Mouse (Mus musculus) kidney, postnatal 0 days (tissue): Measurements from ENCODE around the gene Cirbp. TPM values are rescaled to one million over a fixed set of nuclear protein-coding genes. Genes with fewer than 3 reads are reported as not detected.
"Not testable (repeated sequence)": the region's sequence is repeated elsewhere in the genome, so short reads cannot be mapped to it uniquely, and the experiment has no call there.

Experiments used
- ATAC-seq: fragments of 200-750 bp; cut with Nextera tagmentation; replicated peaks from 2 replicates; pipeline ENCODE4 v1.8.0; 2017; ENCODE audit warnings: low read depth, moderate number of reproducible peaks, moderate TSS enrichment, moderate library complexity; ENCODE audit not compliant: low FRiP score
- DNase-seq: peaks from one replicate; pipeline ENCODE4 v3.0.0-alpha.2; 2016; ENCODE audit warnings: low spot score
- H3K27ac ChIP-seq: fragments of 300-500 bp; sonication (generic); 2 replicates; pipeline ENCODE4 v1.5.1; 2014; ENCODE audit warnings: mild to moderate bottlenecking
- H3K27me3 ChIP-seq: fragments of 300-500 bp; sonication (generic); 2 replicates; pipeline ENCODE4 v1.6.1; 2014; ENCODE audit warnings: low read length, mixed read lengths; ENCODE audit not compliant: insufficient read depth
- H3K36me3 ChIP-seq: fragments of 300-500 bp; sonication (generic); 2 replicates; pipeline ENCODE4 v1.6.1; 2014; ENCODE audit warnings: low read length, mixed read lengths; ENCODE audit not compliant: insufficient read depth
- H3K4me1 ChIP-seq: fragments of 300-500 bp; sonication (generic); replicated peaks from 2 replicates; pipeline ENCODE4 v1.6.1; 2014; ENCODE audit warnings: antibody characterized with exemption, low read length, mixed read lengths; ENCODE audit not compliant: insufficient read depth
- H3K4me2 ChIP-seq: fragments of 300-500 bp; sonication (generic); 2 replicates; pipeline ENCODE4 v1.6.1; 2014; ENCODE audit warnings: mild to moderate bottlenecking, low read length, moderate library complexity, mixed read lengths
- H3K4me3 ChIP-seq: fragments of 300-500 bp; sonication (generic); replicated peaks from 2 replicates; pipeline ENCODE4 v1.5.1; 2014; ENCODE audit warnings: low read depth, low read length
- H3K9ac ChIP-seq: fragments of 300-500 bp; sonication (generic); 2 replicates; pipeline ENCODE4 v1.6.1; 2014; ENCODE audit warnings: low read depth, low read length
- H3K9me3 ChIP-seq: fragments of 300-500 bp; sonication (generic); replicated peaks from 2 replicates; pipeline ENCODE4 v1.6.1; 2016; ENCODE audit warnings: low read length, inconsistent platforms, mixed read lengths
- CTCF ChIP-seq: IDR thresholded peaks from 2 replicates; pipeline ENCODE4 v1.5.1; 2016; ENCODE audit warnings: antibody characterized with exemption, low read depth, mild to moderate bottlenecking, moderate library complexity
- WGBS: fragments of 180-500 bp; shearing (Covaris S2); extraction: QIAGEN DNeasy Blood & Tissue Kit; methylation state at CpG from one replicate; pipeline ENCODE4 v1.1.7; 2014; 5-methylcytosine and 5-hydroxymethylcytosine counted together
- polyA plus RNA-seq: library from polyadenylated mRNA; unstranded; fragments of >200 nt; fragmentation: Nextera tagmentation; extraction: Ambion mirVana; gene quantifications from 2 replicates; pipeline ENCODE4 v1.2.1, GENCODE M21; 2015

The Cirbp gene
- polyA plus RNA-seq, 1 experiment from 2014 or later: 317 TPM

DNA sequence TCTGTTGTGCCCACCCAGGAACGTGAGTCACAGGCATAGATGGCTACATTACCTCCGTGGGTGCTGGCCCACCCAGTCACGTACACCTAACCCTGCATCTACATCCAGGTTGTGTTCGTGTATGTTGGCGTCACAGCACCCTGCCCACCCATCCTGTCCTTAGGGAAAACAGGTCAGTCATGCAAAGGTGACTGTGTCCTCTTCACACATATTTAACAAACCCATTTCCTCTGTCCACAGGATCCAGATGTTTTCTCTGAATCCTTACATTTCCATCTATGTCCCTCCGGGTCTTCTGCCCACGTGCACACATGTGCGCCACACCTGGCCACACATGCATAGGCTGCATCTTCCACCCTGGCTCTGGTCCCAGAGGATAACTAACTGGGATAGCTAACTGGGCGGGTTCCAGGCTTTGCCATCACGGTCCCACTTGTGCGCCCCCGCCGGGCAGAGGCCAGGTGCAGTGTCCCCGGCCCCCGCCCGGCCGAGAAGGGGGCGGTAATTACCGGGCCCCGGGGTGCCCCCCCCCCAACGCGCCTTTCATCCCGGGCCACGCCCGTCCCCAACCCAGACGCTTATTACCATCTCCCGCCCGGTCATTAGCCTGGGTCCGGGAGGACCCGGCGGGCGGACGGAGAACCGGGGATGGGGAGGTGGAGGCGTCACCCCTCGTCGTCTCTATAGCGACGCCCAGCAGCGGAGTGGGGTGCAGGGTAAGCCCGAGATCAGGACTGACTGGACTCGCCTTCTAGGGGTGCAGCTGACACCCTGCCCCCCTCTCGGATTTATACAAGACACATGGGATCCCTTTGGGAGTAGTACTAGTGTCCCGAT, 1.4 kb upstream of the Cirbp start:
- Histone ChIP-seq H3K4me2 (peak overlapping the region; percentile 93), H3K9ac (peak overlapping the region; percentile 53), H3K27ac (peak overlapping the region; percentile 65), H3K9me3 (no peaks in the 10 kb centered on the region), H3K4me3 (peak overlapping the region; percentile 33), H3K36me3 (0 out of 2 replicates have a peak, but pooled peaks cover 2% of the 10 kb centered on the region), H3K4me1 (peaks cover 57% of the 10 kb centered on the region), H3K27me3 (no peaks in the 10 kb centered on the region)
- 8% methylated on average over 44 of the region's 44 CpGs for WGBS
- TF ChIP-seq CTCF: no peak
- DNase-seq: no peak
- ATAC-seq: no peak; the same call in 1 of the 2 replicates

DNA sequence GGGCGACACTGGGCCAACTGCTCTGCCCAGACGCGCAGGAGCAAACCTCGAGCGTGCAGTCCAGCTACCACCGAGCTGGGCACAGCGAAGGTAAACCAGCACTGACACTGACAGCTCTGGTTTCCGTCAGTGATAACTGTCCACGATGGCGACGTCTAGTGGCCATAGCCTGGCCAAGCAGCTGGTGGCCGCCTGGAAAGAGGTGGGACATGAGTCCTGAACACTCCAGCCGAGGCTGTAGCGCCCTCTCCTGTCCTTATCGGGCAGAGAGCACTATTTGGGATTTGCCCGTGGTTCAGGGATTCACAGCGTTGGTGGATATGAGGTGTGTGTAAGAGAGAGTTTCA, 814 bp upstream of the Cirbp start:
- Histone ChIP-seq H3K9ac (peak overlapping the region; percentile 53), H3K4me1 (peaks cover 56% of the 10 kb centered on the region), H3K9me3 (no peaks in the 10 kb centered on the region), H3K4me3 (peak overlapping the region; percentile 33), H3K4me2 (peak overlapping the region; percentile 93), H3K27me3 (no peaks in the 10 kb centered on the region), H3K36me3 (peaks cover 8% of the 10 kb centered on the region), H3K27ac (peak overlapping the region; percentile 65)
- ATAC-seq: peak; percentile 3
- DNase-seq: peak; percentile 97
- TF ChIP-seq CTCF: peak; percentile 100
- under 1% methylated on average over 17 of the region's 17 CpGs for WGBS

DNA sequence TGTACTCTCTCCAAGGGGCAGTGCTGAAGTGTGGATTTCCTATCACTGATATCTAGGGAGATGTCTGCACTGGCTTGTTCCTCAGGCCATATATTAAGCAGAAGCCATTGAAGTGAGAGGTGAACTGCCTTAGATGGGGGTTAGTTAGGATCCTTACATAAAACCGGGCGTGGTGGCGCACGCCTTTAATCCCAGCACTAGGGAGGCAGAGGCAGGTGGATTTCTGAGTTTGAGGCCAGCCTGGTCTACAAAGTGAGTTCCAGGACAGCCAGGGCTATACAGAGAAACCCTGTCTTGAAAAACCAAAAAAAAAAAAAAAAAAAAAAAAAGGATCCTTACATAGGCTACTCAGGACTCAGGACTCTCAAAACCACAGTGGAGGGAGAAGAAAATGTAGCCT, 351 bp downstream of the Cirbp start:
- Histone ChIP-seq H3K27ac (peak overlapping the region; percentile 31; the same call in 1 of the 2 replicates), H3K36me3 (peaks cover 19% of the 10 kb centered on the region), H3K4me1 (peaks cover 45% of the 10 kb centered on the region)
- H3K4me2 ChIP-seq, ATAC-seq, DNase-seq, H3K9me3 ChIP-seq, H3K27me3 ChIP-seq, H3K9ac ChIP-seq, H3K4me3 ChIP-seq: not testable (repeated sequence)
- 84% methylated on average over 4 of the region's 4 CpGs for WGBS

DNA sequence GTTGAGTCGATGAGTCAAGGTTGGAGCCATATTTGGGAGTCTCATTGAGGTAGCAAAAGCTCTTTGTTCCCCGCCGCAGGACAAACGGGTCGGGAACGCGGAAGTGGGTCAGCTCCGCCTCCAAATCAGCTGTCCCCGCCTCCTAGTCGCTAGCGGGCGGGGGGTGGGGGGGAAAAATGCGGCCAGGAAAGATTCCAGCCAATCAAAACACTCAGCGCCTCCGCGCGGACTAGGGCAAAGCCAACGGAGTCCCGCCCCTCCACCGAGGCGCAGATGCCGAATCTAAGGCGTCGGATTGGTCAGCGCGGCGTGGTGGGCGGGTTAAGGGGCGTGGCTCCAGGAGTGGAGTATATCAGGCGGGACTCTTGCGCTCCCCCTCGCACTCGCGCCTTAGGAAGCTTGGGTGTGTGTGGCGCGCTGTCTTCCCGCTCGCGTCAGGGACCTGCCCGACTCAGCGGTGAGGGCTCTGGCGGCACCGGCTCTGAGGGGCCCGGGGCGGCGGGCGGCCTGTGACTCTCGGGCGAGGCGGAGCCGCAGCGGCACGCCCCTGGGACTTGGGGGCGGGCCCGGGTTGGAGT, 1.8 kb downstream of the Cirbp start:
- Histone ChIP-seq H3K9me3 (no peaks in the 10 kb centered on the region), H3K4me2 (peak overlapping the region; percentile 70), H3K36me3 (peaks cover 29% of the 10 kb centered on the region), H3K27me3 (no peaks in the 10 kb centered on the region), H3K4me3 (peak overlapping the region; percentile 96), H3K4me1 (peaks cover 42% of the 10 kb centered on the region), H3K27ac (peak overlapping the region; percentile 100), H3K9ac (peak overlapping the region; percentile 100)
- no peak for TF ChIP-seq CTCF
- DNase-seq (peak; percentile 99), ATAC-seq (peak; percentile 86)
- WGBS: under 1% methylated on average over 55 of the region's 55 CpGs

DNA sequence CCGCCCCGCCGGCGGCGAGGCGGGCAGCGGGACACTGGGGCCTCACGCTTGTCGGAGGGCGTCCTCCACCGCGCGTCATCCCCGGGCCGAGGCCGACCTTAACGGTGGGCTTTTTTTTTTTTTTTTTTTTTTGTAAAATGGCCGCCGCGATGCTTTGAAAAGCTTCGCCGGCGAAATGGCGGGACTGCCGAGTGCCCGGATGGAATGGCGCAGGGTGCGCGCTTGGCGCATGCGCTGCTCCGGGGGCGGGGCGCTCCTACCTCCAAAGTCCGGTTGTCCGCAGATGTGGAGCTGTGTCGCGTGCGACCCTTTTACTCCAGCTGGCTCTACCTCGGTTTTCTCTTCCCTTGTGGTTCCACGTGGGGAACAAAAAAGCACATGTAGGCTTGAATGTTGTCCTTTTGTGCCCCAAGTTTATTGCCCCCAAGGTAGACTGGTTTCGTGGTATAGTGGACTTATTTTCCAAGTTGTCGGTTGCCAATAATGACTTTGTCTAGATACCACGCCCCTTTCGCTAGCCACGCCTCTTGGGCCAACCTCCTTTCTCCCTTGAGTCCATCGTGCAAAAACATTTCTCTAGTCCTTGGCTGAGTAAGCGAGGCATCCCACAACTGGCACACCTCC, 2.4 kb downstream of the Cirbp start:
- Histone ChIP-seq H3K4me3 (peak overlapping the region; percentile 96), H3K4me1 (peaks cover 38% of the 10 kb centered on the region)
- no peak for TF ChIP-seq CTCF

DNA sequence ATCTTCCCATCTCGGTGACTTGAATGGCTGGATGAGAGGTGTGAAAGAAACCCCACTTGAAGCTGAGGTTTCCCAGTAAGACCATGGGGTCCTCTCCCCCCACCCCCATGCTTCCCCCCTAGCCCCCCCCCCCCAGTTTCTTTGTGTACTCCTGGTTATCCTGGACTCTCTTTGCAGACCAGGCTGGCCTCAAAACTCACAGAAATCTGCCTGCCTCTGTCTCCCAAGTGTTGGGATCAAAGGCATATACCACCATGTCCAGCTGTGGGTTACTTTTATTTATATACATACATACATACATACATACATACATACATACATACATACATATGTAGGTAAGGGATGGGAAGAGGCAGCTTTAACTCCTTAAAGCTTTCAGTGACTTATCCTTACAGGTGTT, 3.3 kb downstream of the Cirbp start:
- no peaks in the 10 kb centered on the region for H3K9me3 ChIP-seq

More for the DNA sequence above, 2.4 kb downstream of the Cirbp start:
- peak overlapping the region; percentile 100 for H3K9ac ChIP-seq
- no peaks in the 10 kb centered on the region for H3K9me3 ChIP-seq
- DNase-seq (peak; percentile 95), ATAC-seq (peak; percentile 37)
- under 1% methylated on average over 48 of the region's 48 CpGs for WGBS
- peak overlapping the region; percentile 100 for H3K27ac ChIP-seq
- H3K36me3 ChIP-seq: peaks cover 29% of the 10 kb centered on the region
- H3K4me2 ChIP-seq: peak overlapping the region; percentile 70
- H3K27me3 ChIP-seq: no peaks in the 10 kb centered on the region

More for the DNA sequence above, 3.3 kb downstream of the Cirbp start:
- Histone ChIP-seq H3K9ac (peak overlapping the region; percentile 100; the same call in 1 of the 2 replicates), H3K4me1 (peaks cover 32% of the 10 kb centered on the region), H3K27ac (no peak overlapping the region), H3K27me3 (no peaks in the 10 kb centered on the region), H3K4me2 (peak overlapping the region; percentile 70), H3K4me3 (peak overlapping the region; percentile 96), H3K36me3 (peaks cover 29% of the 10 kb centered on the region)
- whole genome bisulfite sequencing: 41% methylated on average over 1 of the region's 1 CpGs
- no peak for DNase-seq
- ATAC-seq: no peak
- TF ChIP-seq CTCF: no peak
